In genomic region chr4:137014124-137014523, GRCm38 (mm10) we compare ENCODE assay signal across 19 mouse cellular contexts. TPM values are rescaled to one million over a fixed set of nuclear protein-coding genes. Genes with fewer than 3 reads are reported as not detected.
A peak's percentile ranks its signal among the peaks of the same experiment; 100 is the strongest.
DNase-seq lines count a peak whose midpoint lies in the region; ATAC-seq and TF ChIP-seq lines count a peak whose summit lies in the region.
"Had no signal": no experiment of that assay in that cellular context is flagged by ENCODE, and none has a peak within 500 bp of the region (broad histone marks: within the 10 kb centered on the region; RNA-seq: fewer than 3 reads in every experiment).

No protein-coding gene starts in this region.

- TF ChIP-seq POLR2A in MEL (IDR thresholded peaks at IDR 0.05; ENCODE audit: control insufficient read depth in 1 of 2, insufficient read depth in 1 of 2, low read depth in 1 of 2, low read length in 2 of 2, poor library complexity in 1 of 2) = no peak

- H3K4me1 ChIP-seq in MEL (ENCODE audit: control insufficient read depth in 1 of 2, insufficient read depth in 2 of 2, low read length in 2 of 2) = peaks cover 4% of the 10 kb centered on the region in 2 experiments; a peak in 3 of 4 replicates
- H3K4me1 ChIP-seq in stomach, postnatal 0 days (replicated peaks; ENCODE audit: control insufficient read depth, insufficient read depth) = no peaks in the 10 kb centered on the region
- H3K4me1 ChIP-seq in lung, postnatal 0 days (ENCODE audit: insufficient read depth, low read depth, low read length) = no peaks in the 10 kb centered on the region

- TF ChIP-seq EP300 in MEL (IDR thresholded peaks at IDR 0.05; ENCODE audit: low read depth in 1 of 2, low read length in 2 of 2) = no peak
- no peak for TF ChIP-seq EP300 in stomach, postnatal 0 days (optimal IDR thresholded peaks at IDR 0.05)
- TF ChIP-seq EP300 in lung, postnatal 0 days (IDR thresholded peaks at IDR 0.05) = no peak

- H3K4me2 ChIP-seq in stomach, postnatal 0 days (replicated peaks; ENCODE audit: low read depth) = no peak overlapping the region
- H3K4me2 ChIP-seq in lung, postnatal 0 days (replicated peaks; ENCODE audit: low read depth, low read length) = no peak overlapping the region

- no peak overlapping the region for H3K9ac ChIP-seq in MEL (ENCODE audit: control insufficient read depth, low read depth, low read length, poor library complexity, severe bottlenecking)
- no peak overlapping the region for H3K9ac ChIP-seq in stomach, postnatal 0 days (ENCODE audit: low read length)
- no peak overlapping the region for H3K9ac ChIP-seq in lung, postnatal 0 days (replicated peaks; ENCODE audit: low read depth)

- no peaks in the 10 kb centered on the region for H3K9me3 ChIP-seq in MEL (replicated peaks; ENCODE audit: insufficient read depth, low read length)
- H3K9me3 ChIP-seq in stomach, postnatal 0 days (ENCODE audit: control insufficient read depth, low read length) = no peaks in the 10 kb centered on the region
- no peaks in the 10 kb centered on the region for H3K9me3 ChIP-seq in lung, postnatal 0 days (ENCODE audit: low read length)
- H3K9me3 ChIP-seq: G1E had no signal

- no peaks in the 10 kb centered on the region for H3K27me3 ChIP-seq in MEL (ENCODE audit: control insufficient read depth in 1 of 2, insufficient read depth in 2 of 2, low read length in 2 of 2)
- H3K27me3 ChIP-seq in stomach, postnatal 0 days (ENCODE audit: control insufficient read depth, insufficient read depth, low read length) = no peaks in the 10 kb centered on the region
- no peaks in the 10 kb centered on the region for H3K27me3 ChIP-seq in lung, postnatal 0 days (replicated peaks; ENCODE audit: insufficient read depth, low read length)
- H3K27me3 ChIP-seq: CH12.LX, Patski had no signal

- H3K79me2 ChIP-seq in MEL (ENCODE audit: control insufficient read depth, insufficient read depth, low read length, poor library complexity) = no peaks in the 10 kb centered on the region

- no peak for ATAC-seq in stomach, postnatal 0 days (ENCODE audit: low FRiP score, low TSS enrichment)
- no peak for ATAC-seq in lung, postnatal 0 days
- ATAC-seq: activated CD4-positive, CD25-positive, alpha-beta regulatory T cell, adult 4 months; CD4-positive, CD25-positive, alpha-beta regulatory T cell, adult 4 months; Patski had no signal

- DNase-seq in MEL (ENCODE audit: low read depth, low spot score) = no peak
- peak; percentile 44 for DNase-seq in brain, adult 2 months (ENCODE audit: low read depth, low spot score)
- DNase-seq in stomach, postnatal 0 days (ENCODE audit: low spot score) = no peak
- DNase-seq in lung, postnatal 0 days (ENCODE audit: low spot score) = no peak
- DNase-seq: adrenal gland, adult 2 months; adrenal gland, adult 8-10 months; adrenal gland, postnatal 10 days; adrenal gland, postnatal 14 days; adrenal gland, postnatal 25 days; adrenal gland, postnatal 36 days; B cell, adult 2 months; cerebellum, adult 11 months; cerebellum, adult 11-12 months; cerebellum, adult 8-10 months had no signal

- H3K36me3 ChIP-seq in MEL (ENCODE audit: control insufficient read depth in 1 of 2, insufficient read depth in 2 of 2, low read length in 2 of 2) = peaks cover 0 to 7% of the 10 kb centered on the region in 2 experiments; a peak in 2 of 4 replicates
- H3K36me3 ChIP-seq in stomach, postnatal 0 days (ENCODE audit: control insufficient read depth, insufficient read depth, low read length) = no peaks in the 10 kb centered on the region; the same call in 1 of the 2 replicates
- no peaks in the 10 kb centered on the region; the same call in 1 of the 2 replicates for H3K36me3 ChIP-seq in lung, postnatal 0 days (ENCODE audit: insufficient read depth, low read length)

- TF ChIP-seq RAD21 in MEL (IDR thresholded peaks at IDR 0.05; ENCODE audit: low read depth, low read length) = no peak

- TF ChIP-seq CTCF in MEL (IDR thresholded peaks at IDR 0.05 in 2 of 3, conservative IDR thresholded peaks at IDR 0.05 in 1 of 3; ENCODE audit: control insufficient read depth in 1 of 3, insufficient read depth in 1 of 3, low read depth in 2 of 3, low read length in 3 of 3, poor library complexity in 1 of 3, severe bottlenecking in 1 of 3) = no peak
- TF ChIP-seq CTCF in stomach, postnatal 0 days (IDR thresholded peaks at IDR 0.05; ENCODE audit: low read depth) = no peak
- no peak for TF ChIP-seq CTCF in lung, postnatal 0 days (IDR thresholded peaks at IDR 0.05)

- WGBS in stomach, postnatal 0 days = 88% methylated on average over 8 of the region's 8 CpGs
- 89% methylated on average over 8 of the region's 8 CpGs for WGBS in lung, postnatal 0 days

- H3K27ac ChIP-seq in MEL (ENCODE audit: control insufficient read depth, low read depth, low read length) = peak overlapping the region; percentile 85; the same call in 1 of the 2 replicates
- H3K27ac ChIP-seq in stomach, postnatal 0 days (replicated peaks) = no peak overlapping the region
- H3K27ac ChIP-seq in lung, postnatal 0 days (ENCODE audit: low read length) = no peak overlapping the region

- no peak overlapping the region for H3K4me3 ChIP-seq in MEL (ENCODE audit: control insufficient read depth in 1 of 2, insufficient read depth in 1 of 2, low read depth in 2 of 2, low read length in 2 of 2)
- no peak overlapping the region for H3K4me3 ChIP-seq in stomach, postnatal 0 days (ENCODE audit: low read depth, low read length)
- H3K4me3 ChIP-seq in lung, postnatal 0 days (ENCODE audit: low read depth, low read length) = no peak overlapping the region

TF ChIP-seq in MEL, 35 proteins besides CTCF, POLR2A, EP300 and RAD21:
- TF ChIP-seq CHD2 (IDR thresholded peaks at IDR 0.05; ENCODE audit: low read length) (no peak), MEF2A (IDR thresholded peaks at IDR 0.05; ENCODE audit: extremely low read depth, insufficient replicate concordance, low read depth, low read length, poor library complexity, severe bottlenecking) (no peak), SMC3 (IDR thresholded peaks at IDR 0.05; ENCODE audit: low read depth, low read length) (no peak), SIN3A (IDR thresholded peaks at IDR 0.05; ENCODE audit: low read length) (no peak), MAZ (IDR thresholded peaks at IDR 0.05; ENCODE audit: low read depth, low read length) (no peak), TBP (IDR thresholded peaks at IDR 0.05; ENCODE audit: low read depth, low read length) (no peak), MYB (IDR thresholded peaks at IDR 0.05; ENCODE audit: low read depth, low read length) (no peak), USF1 (IDR thresholded peaks at IDR 0.05; ENCODE audit: low read depth, low read length) (no peak), NELFE (IDR thresholded peaks at IDR 0.05; ENCODE audit: low read depth, low read length) (no peak), ZMIZ1 (IDR thresholded peaks at IDR 0.05; ENCODE audit: low read depth, low read length) (no peak), E2F4 (IDR thresholded peaks at IDR 0.05; ENCODE audit: borderline replicate concordance, low read depth, low read length) (no peak), MAX (IDR thresholded peaks at IDR 0.05; ENCODE audit: low read length) (no peak), POLR2AphosphoS5 (IDR thresholded peaks at IDR 0.05; ENCODE audit: borderline replicate concordance, low read depth, low read length) (no peak), ELF1 (IDR thresholded peaks at IDR 0.05; ENCODE audit: low read depth, low read length) (no peak), KAT2A (conservative IDR thresholded peaks at IDR 0.05; ENCODE audit: low read depth, low read length) (no peak), ZKSCAN1 (IDR thresholded peaks at IDR 0.05; ENCODE audit: low read depth, low read length) (no peak), MAFK (IDR thresholded peaks at IDR 0.05; ENCODE audit: borderline replicate concordance, low read depth, low read length) (no peak), HCFC1 (IDR thresholded peaks at IDR 0.05; ENCODE audit: low read depth, low read length) (no peak), MXI1 (IDR thresholded peaks at IDR 0.05; ENCODE audit: low read depth, low read length) (no peak), GATA1 (IDR thresholded peaks at IDR 0.05; ENCODE audit: low read depth, low read length) (no peak)

RNA-seq across cellular contexts. Expression of gene Zbtb40, which starts 34.5 kb away (rescaled TPM):
- 8.6 and 9.6 TPM in 2 replicates for total RNA-seq in MEL (2012; rRNA removed)
- 10 to 100 TPM in 1 of 2 experiments, not detected in 1; 14.4 TPM for polyA plus RNA-seq in MEL (2012; ENCODE audit: insufficient read depth in 1 of 2, insufficient read length in 2 of 2, low read depth in 1 of 2, low replicate concordance in 2 of 2, missing spikeins in 1 of 2)
- 0.86 and 0.87 TPM in 2 replicates for polyA plus RNA-seq in stomach, postnatal 0 days (2015; fragmentation: Nextera tagmentation; extraction: Ambion mirVana)
- 1.3 and 1.6 TPM in 2 replicates for polyA plus RNA-seq in lung, postnatal 0 days (2015; fragmentation: Nextera tagmentation; extraction: Ambion mirVana)

RNA-seq across cellular contexts. Expression of gene Epha8, which starts 57.5 kb away (rescaled TPM):
- not detected in 2 replicates for total RNA-seq in MEL (2012; rRNA removed)
- polyA plus RNA-seq in MEL (2012; ENCODE audit: insufficient read depth in 1 of 2, insufficient read length in 2 of 2, low read depth in 1 of 2, low replicate concordance in 2 of 2, missing spikeins in 1 of 2) = under 1 TPM in 1 of 2 experiments, not detected in 1; 0.03 TPM
- polyA plus RNA-seq in stomach, postnatal 0 days (2015; fragmentation: Nextera tagmentation; extraction: Ambion mirVana) = 0.11 and 0.16 TPM in 2 replicates
- 0.04 and 0.12 TPM in 2 replicates for polyA plus RNA-seq in lung, postnatal 0 days (2015; fragmentation: Nextera tagmentation; extraction: Ambion mirVana)
- total RNA-seq: CH12.LX had no signal
- polyA plus RNA-seq: activated CD4-positive, CD25-positive, alpha-beta regulatory T cell, adult 4 months; CD4-positive, CD25-positive, alpha-beta regulatory T cell, adult 4 months; G1E; Patski had no signal
